Mouse (Mus musculus) kidney, postnatal 36 days (tissue): ENCODE measurements around the gene Atox1.
A peak's percentile ranks its signal among the peaks of the same experiment; 100 is the strongest.

Source experiments
- DNase-seq, 2 experiments: peaks; one replicate each; pipeline ENCODE4 v3.0.0; 2021 to 2022; ENCODE audit warnings: mixed read lengths in 2 of 2

The Atox1 gene

GRCm38 (mm10) chr11:55461019-55461645 lies at the start of gene Atox1:
Gene Atox1, minus strand, starts transcription at chr11:55461239.
- DNase-seq = peak; percentile 97

GRCm38 (mm10) chr11:55505485-55505884 lies 44.4 kb upstream of the Atox1 start:
- DNase-seq = no peak

- no peak for DNase-seq
These were observed 41.8 kb upstream of the Atox1 start for GRCm38 (mm10) chr11:55502886-55503285.

GRCm38 (mm10) chr11:55501955-55502531 lies 41.0 kb upstream of the Atox1 start:
- no peak for DNase-seq

- peak; percentile 50 to 73 for DNase-seq
These were observed 36.8 kb upstream of the Atox1 start for GRCm38 (mm10) chr11:55497885-55498284.

- no peak for DNase-seq
These were observed 35.1 kb upstream of the Atox1 start for GRCm38 (mm10) chr11:55496158-55496557.

- DNase-seq = no peak
These were observed 24.4 kb upstream of the Atox1 start for GRCm38 (mm10) chr11:55485443-55485842.

- no peak for DNase-seq
These were observed 12.2 kb upstream of the Atox1 start for GRCm38 (mm10) chr11:55473219-55473618.

- peak; percentile 42 to 49 for DNase-seq
These were observed 10.4 kb upstream of the Atox1 start for GRCm38 (mm10) chr11:55471467-55471866.

- DNase-seq = peak; percentile 40 to 42
These were observed 9.7 kb upstream of the Atox1 start for GRCm38 (mm10) chr11:55470761-55471160.

- peak in 1 of 2 experiments; percentile 48 for DNase-seq
These were observed 9.1 kb upstream of the Atox1 start for GRCm38 (mm10) chr11:55469923-55470691.

GRCm38 (mm10) chr11:55469048-55469843 lies 8.2 kb upstream of the Atox1 start, which contains the start of gene G3bp1:
Gene G3bp1, plus strand, starts transcription at chr11:55469685.
- peak; percentile 99 to 100 for DNase-seq

- no peak for DNase-seq
These were observed 7.6 kb upstream of the Atox1 start for GRCm38 (mm10) chr11:55468611-55469047.

- DNase-seq = peak; percentile 86 to 93
These were observed 7.0 kb upstream of the Atox1 start for GRCm38 (mm10) chr11:55468012-55468411.

GRCm38 (mm10) chr11:55465177-55465576 lies 4.1 kb upstream of the Atox1 start:
- DNase-seq = peak; percentile 63 to 87

GRCm38 (mm10) chr11:55464707-55465106 lies 3.7 kb upstream of the Atox1 start:
- DNase-seq = peak in 1 of 2 experiments; percentile 47

- DNase-seq = no peak
These were observed 1.1 kb upstream of the Atox1 start for GRCm38 (mm10) chr11:55462149-55462548.

GRCm38 (mm10) chr11:55460559-55461018 lies 450 bp downstream of the Atox1 start:
- peak in 1 of 2 experiments; percentile 51 for DNase-seq

- DNase-seq = peak; percentile 32 to 46
These were observed 1.0 kb downstream of the Atox1 start for GRCm38 (mm10) chr11:55459850-55460558.

- DNase-seq = peak in 1 of 2 experiments; percentile 39
These were observed 2.5 kb downstream of the Atox1 start for GRCm38 (mm10) chr11:55458501-55458900.

GRCm38 (mm10) chr11:55455166-55455565 lies 5.9 kb downstream of the Atox1 start:
- no peak for DNase-seq

- DNase-seq = peak; percentile 51 to 70
These were observed 7.4 kb downstream of the Atox1 start for GRCm38 (mm10) chr11:55453640-55454039.
